ENCODE assay signal across 21 mouse cellular contexts in the genomic region with DNA sequence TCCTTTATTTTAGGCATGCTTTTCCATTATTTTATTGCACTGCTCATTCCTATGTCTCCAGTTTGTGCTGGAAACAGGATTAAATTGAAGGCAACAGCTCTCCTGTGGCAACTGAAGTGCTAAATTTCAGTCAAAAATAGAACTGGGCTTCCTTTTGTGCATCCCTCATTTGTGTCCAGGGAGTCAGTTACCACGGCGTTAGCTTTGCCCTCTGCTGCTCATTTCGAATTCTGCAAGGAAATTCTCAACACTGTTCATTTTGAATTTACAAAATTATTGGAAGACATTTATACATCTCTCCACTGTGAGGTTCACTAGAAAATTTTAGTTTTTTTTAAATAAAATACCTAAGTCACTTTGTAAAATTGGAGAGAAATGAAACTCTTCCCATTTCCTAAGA. TPM values are rescaled to one million over a fixed set of nuclear protein-coding genes. Genes with fewer than 3 reads are reported as not detected.
DNase-seq lines count a peak whose midpoint lies in the region; ATAC-seq and TF ChIP-seq lines count a peak whose summit lies in the region.
"Had no signal": no experiment of that assay in that cellular context is flagged by ENCODE, and none has a peak within 500 bp of the region (broad histone marks: within the 10 kb centered on the region; RNA-seq: fewer than 3 reads in every experiment).

No protein-coding gene starts in this region.

- H3K36me3 ChIP-seq in forebrain, postnatal 0 days (ENCODE audit: insufficient read depth), result no peaks in the 10 kb centered on the region
- H3K36me3 ChIP-seq in forebrain, embryonic 15.5 days, result no peaks in the 10 kb centered on the region
- no peaks in the 10 kb centered on the region for H3K36me3 ChIP-seq in stomach, postnatal 0 days (ENCODE audit: control insufficient read depth, insufficient read depth, low read length)
- H3K36me3 ChIP-seq: embryonic facial prominence, embryonic 10.5 days; heart, embryonic 15.5 days; hindbrain, embryonic 10.5 days; hindbrain, embryonic 15.5 days had no signal

- no peak overlapping the region for H3K9ac ChIP-seq in forebrain, postnatal 0 days
- H3K9ac ChIP-seq in forebrain, embryonic 15.5 days (replicated peaks), result no peak overlapping the region
- no peak overlapping the region for H3K9ac ChIP-seq in stomach, postnatal 0 days (ENCODE audit: low read length)
- H3K9ac ChIP-seq: forebrain, embryonic 13.5 days; heart, embryonic 15.5 days; hindbrain, embryonic 15.5 days had no signal

- H3K27ac ChIP-seq in forebrain, postnatal 0 days (ENCODE audit: low read depth, low read length), result no peak overlapping the region
- no peak overlapping the region for H3K27ac ChIP-seq in forebrain, embryonic 15.5 days (replicated peaks)
- H3K27ac ChIP-seq in layer of hippocampus, adult 2 months, result peak overlapping the region; percentile 32; the same call in 1 of the 2 replicates
- no peak overlapping the region for H3K27ac ChIP-seq in stomach, postnatal 0 days (replicated peaks)
- H3K27ac ChIP-seq: embryonic facial prominence, embryonic 10.5 days; forebrain, embryonic 13.5 days; heart, adult 2 months; heart, embryonic 15.5 days; hindbrain, embryonic 10.5 days; hindbrain, embryonic 15.5 days had no signal

- H3K9me3 ChIP-seq in forebrain, postnatal 0 days (ENCODE audit: low read length), result no peaks in the 10 kb centered on the region
- H3K9me3 ChIP-seq in forebrain, embryonic 15.5 days, result no peaks in the 10 kb centered on the region
- H3K9me3 ChIP-seq in stomach, postnatal 0 days (ENCODE audit: control insufficient read depth, low read length), result no peaks in the 10 kb centered on the region
- H3K9me3 ChIP-seq: embryonic facial prominence, embryonic 10.5 days; forebrain, embryonic 13.5 days; heart, embryonic 15.5 days; hindbrain, embryonic 10.5 days; hindbrain, embryonic 15.5 days had no signal

- no peak for TF ChIP-seq CTCF in forebrain, postnatal 0 days (IDR thresholded peaks at IDR 0.05; ENCODE audit: low read depth)
- TF ChIP-seq CTCF in layer of hippocampus, adult 2 months (conservative IDR thresholded peaks at IDR 0.05), result peak; percentile 51
- peak; percentile 17 for TF ChIP-seq CTCF in stomach, postnatal 0 days (IDR thresholded peaks at IDR 0.05; ENCODE audit: low read depth)

- no peaks in the 10 kb centered on the region for H3K4me1 ChIP-seq in forebrain, postnatal 0 days (ENCODE audit: insufficient read depth)
- no peaks in the 10 kb centered on the region for H3K4me1 ChIP-seq in forebrain, embryonic 15.5 days
- H3K4me1 ChIP-seq in stomach, postnatal 0 days (replicated peaks; ENCODE audit: control insufficient read depth, insufficient read depth), result no peaks in the 10 kb centered on the region
- H3K4me1 ChIP-seq: embryonic facial prominence, embryonic 10.5 days; forebrain, embryonic 13.5 days; heart, embryonic 15.5 days; hindbrain, embryonic 10.5 days; hindbrain, embryonic 15.5 days had no signal

- no peak overlapping the region for H3K4me3 ChIP-seq in forebrain, postnatal 0 days (ENCODE audit: low read depth, low read length)
- H3K4me3 ChIP-seq in forebrain, embryonic 15.5 days, result no peak overlapping the region
- H3K4me3 ChIP-seq in layer of hippocampus, adult 2 months, result no peak overlapping the region
- no peak overlapping the region for H3K4me3 ChIP-seq in stomach, postnatal 0 days (ENCODE audit: low read depth, low read length)
- H3K4me3 ChIP-seq: embryonic facial prominence, embryonic 10.5 days; forebrain, embryonic 13.5 days; heart, adult 2 months; heart, embryonic 15.5 days; hindbrain, embryonic 10.5 days; hindbrain, embryonic 15.5 days had no signal

- H3K4me2 ChIP-seq in forebrain, postnatal 0 days (ENCODE audit: low read depth), result no peak overlapping the region
- no peak overlapping the region for H3K4me2 ChIP-seq in forebrain, embryonic 15.5 days (replicated peaks)
- H3K4me2 ChIP-seq in stomach, postnatal 0 days (replicated peaks; ENCODE audit: low read depth), result no peak overlapping the region
- H3K4me2 ChIP-seq: forebrain, embryonic 13.5 days; heart, embryonic 11.5 days; heart, embryonic 15.5 days; hindbrain, embryonic 15.5 days had no signal

- ATAC-seq in forebrain, postnatal 0 days, result 0 out of 2 replicates have a peak, but pooled peaks have one; percentile 23
- no peak for ATAC-seq in forebrain, embryonic 15.5 days (replicated peaks)
- no peak for ATAC-seq in stomach, postnatal 0 days (ENCODE audit: low FRiP score, low TSS enrichment)
- ATAC-seq: activated CD4-positive, CD25-positive, alpha-beta regulatory T cell, adult 4 months; forebrain, embryonic 13.5 days; inflammation-experienced regulatory T-cells, adult 6 months; Patski had no signal

- H3K27me3 ChIP-seq in forebrain, postnatal 0 days (ENCODE audit: insufficient read depth, low read length), result no peaks in the 10 kb centered on the region
- H3K27me3 ChIP-seq in forebrain, embryonic 15.5 days, result no peaks in the 10 kb centered on the region
- no peaks in the 10 kb centered on the region for H3K27me3 ChIP-seq in stomach, postnatal 0 days (ENCODE audit: control insufficient read depth, insufficient read depth, low read length)
- H3K27me3 ChIP-seq: CH12.LX; forebrain, embryonic 13.5 days; heart, embryonic 15.5 days; hindbrain, embryonic 15.5 days; Patski had no signal

- peak; percentile 14 for DNase-seq in forebrain, postnatal 0 days
- DNase-seq in layer of hippocampus, adult 2 months (ENCODE audit: low spot score in 2 of 2), result no peak
- DNase-seq in layer of hippocampus, postnatal 10 days (ENCODE audit: low spot score in 2 of 2), result no peak
- peak; percentile 50 for DNase-seq in brain, adult 2 months (ENCODE audit: low read depth, low spot score)
- DNase-seq in stomach, postnatal 0 days (ENCODE audit: low spot score), result no peak
- DNase-seq: adrenal gland, postnatal 14 days; cerebellum, adult 11 months; cerebellum, adult 9-10 months; heart, adult 2 months; heart, postnatal 14 days had no signal

- WGBS in forebrain, postnatal 0 days, result 60% methylated on average over 3 of the region's 3 CpGs
- 79% methylated on average over 3 of the region's 3 CpGs for WGBS in forebrain, embryonic 15.5 days
- 75% methylated on average over 3 of the region's 3 CpGs for WGBS in stomach, postnatal 0 days

- TF ChIP-seq EP300 in stomach, postnatal 0 days (optimal IDR thresholded peaks at IDR 0.05), result no peak

RNA-seq across cellular contexts. Expression of a gene that starts 53.8 kb away (rescaled TPM):
- total RNA-seq in forebrain, postnatal 0 days (2014; rRNA removed), result 13.9 and 21.3 TPM in 2 replicates
- polyA plus RNA-seq in forebrain, postnatal 0 days (2015; fragmentation: Nextera tagmentation; extraction: Ambion mirVana), result 4.3 and 5.9 TPM in 2 replicates
- polyA plus RNA-seq in forebrain, embryonic 15.5 days (2015; fragmentation: Nextera tagmentation; extraction: Ambion mirVana), result 6.8 and 7.1 TPM in 2 replicates
- 10 to 100 TPM; 62.8 to 76.8 TPM for total RNA-seq in layer of hippocampus, adult 2 months (2021)
- 10 to 100 TPM; 45.9 to 52.1 TPM for total RNA-seq in layer of hippocampus, postnatal 10 days (2021)
- polyA plus RNA-seq in stomach, postnatal 0 days (2015; fragmentation: Nextera tagmentation; extraction: Ambion mirVana), result 0.48 and 0.67 TPM in 2 replicates
- polyA plus RNA-seq: activated CD4-positive, CD25-positive, alpha-beta regulatory T cell, adult 4 months; inflammation-experienced regulatory T-cells, adult 6 months; Patski had no signal

Comparison
In these comparisons a context has a peak if more than half of its experiments do, and no peak if none do; other contexts are left out.
1. DNase-seq: peak in forebrain, postnatal 0 days (single experiment) and brain, adult 2 months (single experiment); none in layer of hippocampus, adult 2 months (0 of 2), layer of hippocampus, postnatal 10 days (0 of 2) and stomach, postnatal 0 days (single experiment).